Mouse (Mus musculus): ENCODE results near the gene Trim65. TPM values are rescaled to one million over a fixed set of nuclear protein-coding genes. Genes with fewer than 3 reads are reported as not detected.
A peak's percentile ranks its signal among the peaks of the same experiment; 100 is the strongest.

Trim65 gene
- 10 to 100 TPM; 10.7 to 11.9 TPM for polyA plus RNA-seq (2017; shearing (Covaris generic))

GRCm38 (mm10) chr11:116130488-116131205 lies at the start of gene Trim65:
Gene Trim65 (minus strand): TSS chr11:116131128.
- ATAC-seq, result peak; percentile 94

- ATAC-seq, result no peak
Measured at GRCm38 (mm10) chr11:116178411-116179121, 47.6 kb upstream of the Trim65 start.

GRCm38 (mm10) chr11:116176010-116176409 lies 45.1 kb upstream of the Trim65 start:
- no peak for ATAC-seq

DNA sequence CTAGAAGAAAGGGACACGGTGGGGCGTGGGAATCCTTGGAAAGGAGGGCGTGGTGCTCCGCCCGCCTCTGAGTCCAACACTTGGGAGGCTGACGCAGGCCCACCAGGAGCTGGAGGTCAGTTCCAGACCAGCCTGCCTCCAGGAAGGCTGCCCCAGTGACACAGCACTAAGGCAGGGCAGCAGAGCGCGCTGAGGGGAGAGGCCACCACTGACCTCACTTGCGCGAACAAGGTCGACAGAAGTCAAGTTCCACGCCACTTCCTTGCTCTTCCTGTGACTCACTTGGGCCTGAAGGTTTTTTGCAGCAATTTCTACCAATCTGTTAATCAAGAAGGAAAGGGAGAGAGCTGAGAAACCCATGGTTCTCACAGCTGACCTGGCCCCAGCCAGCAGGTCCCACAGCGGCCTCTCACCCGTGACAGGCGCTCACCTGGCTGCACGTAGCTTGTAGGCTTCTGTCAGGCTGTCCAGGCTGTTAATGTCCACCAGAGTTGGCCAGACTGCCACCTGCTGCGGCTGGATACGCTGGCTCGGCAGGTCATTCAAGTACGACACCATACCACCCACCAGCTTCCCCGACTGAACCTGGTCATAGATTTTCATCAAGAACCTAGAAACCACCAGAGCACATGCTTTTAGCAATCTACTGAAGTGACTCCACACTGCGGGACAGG lies 44.0 kb upstream of the Trim65 start:
- ATAC-seq, result no peak

DNA sequence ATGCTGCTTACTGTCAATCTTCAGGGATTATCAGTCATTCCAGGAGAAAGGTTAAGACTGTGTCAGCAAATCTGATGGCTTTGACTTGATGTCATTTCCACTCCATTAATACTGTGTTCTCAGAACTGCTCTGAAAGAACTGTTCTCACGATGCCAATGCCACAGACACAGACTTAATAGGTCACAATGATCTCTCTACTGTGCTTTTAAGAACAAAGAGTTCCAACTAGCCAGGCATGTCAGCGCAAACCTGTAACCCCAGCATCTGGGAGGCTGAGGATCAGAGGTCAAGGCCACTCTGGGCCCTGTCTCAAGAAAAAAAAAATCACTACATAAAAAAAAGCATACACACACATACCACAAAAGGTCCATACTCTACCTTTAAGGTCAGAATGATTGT lies 41.0 kb upstream of the Trim65 start:
- ATAC-seq, result no peak

GRCm38 (mm10) chr11:116170003-116170800 lies 39.3 kb upstream of the Trim65 start:
- ATAC-seq, result no peak

DNA sequence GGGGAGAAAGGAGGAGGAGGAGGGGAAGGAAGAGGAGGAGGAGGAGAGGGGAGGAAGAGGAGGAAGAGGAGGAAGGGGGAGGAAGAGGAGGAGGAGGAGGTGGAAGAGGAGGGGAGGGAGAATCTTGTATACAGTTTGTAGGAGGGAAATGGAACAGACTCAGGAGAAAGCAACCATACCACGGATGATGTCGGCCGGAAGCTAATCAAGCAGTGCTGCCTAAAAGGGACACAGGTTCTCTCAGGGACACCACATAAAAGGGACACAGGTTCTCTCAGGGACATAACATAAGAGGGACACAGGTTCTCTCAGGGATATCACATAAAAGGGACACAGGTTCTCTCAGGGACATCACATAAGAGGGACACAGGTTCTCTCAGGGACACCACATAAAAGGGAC lies 38.3 kb upstream of the Trim65 start:
- ATAC-seq, result no peak

DNA sequence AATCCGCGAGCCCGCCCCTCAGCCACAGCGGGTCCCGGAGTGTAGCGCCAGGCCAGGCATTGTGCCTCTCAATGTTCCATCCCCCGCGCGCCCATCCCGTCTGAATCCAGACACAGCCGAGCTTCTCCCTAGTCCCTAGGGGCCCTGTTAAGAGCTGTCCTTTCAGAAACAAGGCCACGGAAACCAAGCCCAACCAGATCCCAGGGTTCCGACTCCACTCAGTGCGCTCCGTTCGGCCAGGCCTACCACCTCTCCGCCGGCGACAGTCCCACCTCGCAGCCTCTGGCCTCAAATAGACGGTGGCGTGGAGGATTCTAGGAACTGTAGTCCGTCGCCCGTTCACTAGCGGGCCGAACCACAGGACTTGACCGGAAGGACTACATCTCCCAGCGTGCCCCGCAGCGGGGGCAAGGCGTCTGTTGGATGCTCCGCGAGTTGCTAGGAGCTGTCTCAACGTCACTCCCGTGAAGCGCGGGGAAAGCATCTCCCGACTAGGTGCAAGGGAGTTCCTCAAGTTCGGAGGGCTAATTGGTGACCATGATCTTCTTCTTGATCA lies 37.0 kb upstream of the Trim65 start, which contains the start of gene Fbf1:
Gene Fbf1 (minus strand): TSS at position 283 of the 556 bp plus-strand sequence.
- peak; percentile 98 for ATAC-seq

- no peak for ATAC-seq
Measured at GRCm38 (mm10) chr11:116167232-116167631, 36.3 kb upstream of the Trim65 start.

DNA sequence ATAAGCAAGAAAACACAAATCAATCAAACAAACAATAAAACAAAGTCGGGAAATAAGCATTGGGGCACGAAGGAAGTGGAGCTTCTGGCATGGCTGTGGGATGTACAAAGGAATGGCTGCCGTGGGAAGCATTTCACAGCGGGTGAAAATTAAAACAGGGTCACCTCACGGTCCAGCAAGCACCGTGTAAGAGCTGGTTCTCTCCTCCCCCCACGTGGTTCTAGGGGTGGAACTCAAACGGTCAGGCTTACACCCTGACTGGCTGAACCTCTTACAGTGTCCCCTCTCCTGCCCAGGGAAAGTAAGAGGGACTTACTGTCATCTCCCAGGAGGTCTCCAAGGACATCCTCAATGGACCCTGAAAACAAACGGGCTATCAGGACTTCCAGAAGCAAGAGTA lies 32.1 kb upstream of the Trim65 start:
- ATAC-seq, result no peak

DNA sequence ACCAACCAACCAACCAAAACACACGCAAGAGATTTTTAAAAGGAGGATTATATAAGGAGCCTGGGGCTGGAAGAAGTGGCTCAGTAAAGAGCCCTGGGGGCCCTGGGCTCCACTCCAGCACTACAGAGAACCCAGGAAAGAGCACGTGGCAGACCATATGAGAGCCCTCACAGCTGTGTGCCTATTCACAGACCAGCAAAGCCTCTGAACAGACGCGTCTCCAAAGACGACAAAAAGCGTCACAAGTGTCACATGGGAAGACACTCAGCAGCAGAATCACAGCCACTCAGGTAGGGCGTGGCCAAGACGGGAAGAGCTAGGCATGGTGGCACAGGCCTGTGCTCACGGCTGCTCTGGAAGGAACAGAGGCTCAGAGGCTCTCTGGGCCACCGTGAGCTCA lies 31.2 kb upstream of the Trim65 start:
- no peak for ATAC-seq

- ATAC-seq, result no peak
Measured at GRCm38 (mm10) chr11:116161312-116161711, 30.4 kb upstream of the Trim65 start.

GRCm38 (mm10) chr11:116150960-116151359 lies 20.0 kb upstream of the Trim65 start:
- no peak for ATAC-seq

DNA sequence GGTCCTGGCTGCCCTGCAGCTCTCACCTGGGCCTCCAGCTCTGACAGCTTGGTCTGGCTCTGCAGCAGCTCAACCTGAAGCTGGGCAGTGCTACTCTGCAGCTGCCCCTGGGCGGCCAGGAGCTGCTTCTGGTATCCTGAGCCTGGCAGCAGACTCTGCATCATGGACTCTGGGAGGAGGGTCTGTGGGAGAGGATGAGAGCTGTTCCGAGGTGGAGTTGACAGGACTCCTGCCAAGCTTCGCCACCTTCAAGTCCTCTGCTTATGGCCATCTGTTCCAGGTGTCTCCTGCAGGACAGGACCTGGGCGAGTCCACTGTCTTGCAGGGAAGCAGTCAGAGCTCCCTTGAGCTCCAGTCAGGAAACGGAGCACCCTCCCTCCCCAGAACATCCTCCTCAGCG lies 18.4 kb upstream of the Trim65 start:
- no peak for ATAC-seq

DNA sequence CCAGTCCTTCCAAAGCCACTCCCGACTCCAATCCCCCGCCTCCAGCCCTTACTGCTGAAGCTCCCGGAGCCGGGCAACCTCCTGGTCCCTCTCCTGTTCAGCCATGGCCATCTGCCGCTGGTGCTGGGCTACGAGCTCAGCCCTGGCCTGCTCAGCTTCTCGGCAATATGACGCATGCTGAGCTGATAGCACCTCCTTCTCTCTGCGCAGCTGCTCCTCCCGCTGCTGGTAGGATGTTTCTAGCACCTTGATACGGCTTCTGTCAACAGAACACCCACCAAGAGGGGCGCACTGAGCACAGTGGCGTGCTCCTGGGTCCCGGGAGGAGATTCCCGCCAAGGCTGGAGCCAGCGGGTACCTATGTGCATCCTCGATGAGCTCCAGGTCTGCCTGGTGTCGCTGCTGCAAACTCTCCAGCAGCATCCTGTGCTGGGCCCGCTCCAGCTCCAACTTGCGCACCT lies 17.9 kb upstream of the Trim65 start:
- ATAC-seq, result no peak

- no peak for ATAC-seq
Measured at GRCm38 (mm10) chr11:116146294-116146985, 15.5 kb upstream of the Trim65 start.

DNA sequence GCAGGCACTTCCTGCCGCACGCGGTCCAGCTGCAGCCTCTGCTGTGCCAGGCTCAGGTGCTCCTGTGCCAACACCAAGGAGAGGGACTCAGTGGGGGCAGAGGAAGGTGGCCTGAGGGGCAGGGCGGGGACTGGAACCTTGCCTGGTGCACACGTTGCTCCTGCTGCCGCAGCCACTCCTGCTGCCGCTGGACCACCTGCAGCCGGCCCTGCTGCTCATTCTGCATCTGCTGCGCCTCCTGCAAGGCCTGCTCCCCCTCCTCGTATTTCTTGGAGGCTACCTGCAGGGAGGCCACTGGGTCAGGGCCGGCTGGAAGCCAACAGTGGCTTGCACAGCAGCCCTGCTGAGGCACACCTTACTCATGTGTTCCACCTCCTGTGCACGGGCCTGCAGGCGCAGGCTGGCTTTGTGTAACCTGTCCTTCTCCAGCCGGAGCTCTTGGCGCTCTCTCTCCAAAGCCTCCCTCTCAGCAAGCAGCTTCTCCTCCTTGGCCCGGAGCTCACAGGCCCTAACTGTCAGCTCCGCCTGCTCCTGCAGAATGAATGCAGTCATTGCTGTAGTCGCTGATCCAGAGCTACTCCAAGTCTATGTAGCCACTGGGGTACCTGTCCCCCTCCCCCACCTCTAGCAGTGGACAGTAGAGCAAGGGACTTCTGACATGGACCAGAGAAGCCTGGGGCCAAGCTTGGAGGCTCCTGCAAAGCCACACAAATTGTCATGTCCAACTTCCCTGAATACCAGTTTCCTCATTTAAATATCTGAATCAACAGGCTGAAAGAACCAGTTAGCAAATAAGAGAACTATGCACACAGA lies 14.8 kb upstream of the Trim65 start:
- ATAC-seq, result no peak

DNA sequence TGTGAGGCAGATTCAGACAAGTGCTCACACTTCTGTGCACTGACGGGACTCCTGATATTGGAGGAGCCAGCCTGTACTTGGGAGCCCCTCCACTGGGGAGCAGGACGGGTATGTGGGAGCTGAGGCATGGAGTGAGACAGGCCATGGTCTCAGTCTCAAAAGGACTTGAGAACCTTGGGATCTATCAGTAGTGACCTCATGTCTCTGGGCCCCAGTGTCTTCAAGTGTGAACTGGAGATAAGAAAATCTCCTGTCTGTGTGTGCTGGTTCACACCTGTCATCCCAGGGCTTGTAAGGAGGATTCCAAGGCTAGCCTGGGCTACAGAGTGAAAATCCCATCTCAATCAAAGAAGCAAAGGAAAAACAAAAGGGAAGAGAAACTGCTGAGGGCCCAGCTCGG lies 12.5 kb upstream of the Trim65 start:
- no peak for ATAC-seq

DNA sequence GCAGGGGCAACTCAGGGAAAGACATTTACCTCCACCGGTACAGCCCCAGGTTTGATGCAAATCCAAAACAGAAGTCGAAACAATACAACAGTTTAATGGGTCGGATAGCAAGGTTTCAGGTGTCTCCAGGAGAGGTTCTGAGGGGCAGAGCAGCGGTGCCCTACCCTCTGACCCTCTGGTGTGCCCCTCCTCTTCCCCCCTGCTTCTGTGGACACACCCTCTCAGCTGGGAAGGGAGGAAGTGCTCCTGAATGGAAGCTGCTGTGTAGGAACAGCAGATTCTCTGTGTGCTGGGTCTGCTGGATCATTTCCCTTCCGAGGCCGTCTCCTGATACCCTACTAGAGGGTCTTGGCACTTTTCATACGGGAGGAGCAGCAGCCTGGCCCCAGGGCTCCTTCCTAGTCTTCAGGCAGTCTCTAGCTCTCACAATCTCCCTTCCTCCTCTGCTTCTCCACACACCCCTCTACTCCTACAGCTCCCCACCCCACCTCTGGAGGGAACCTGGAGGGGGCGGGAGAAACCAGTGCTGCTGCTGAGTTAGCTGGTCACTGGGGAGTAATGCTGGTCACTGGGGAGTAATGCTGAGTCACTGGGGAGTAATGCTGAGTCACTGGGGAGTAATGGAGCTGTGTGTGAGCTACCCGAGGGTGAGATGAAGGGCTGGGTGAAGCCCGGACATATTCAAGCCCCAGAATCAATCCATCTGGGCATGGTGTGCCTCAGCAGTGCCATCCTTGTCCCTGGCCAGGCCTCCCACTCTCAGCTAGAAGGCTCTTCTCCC lies 11.5 kb upstream of the Trim65 start:
- no peak for ATAC-seq
